Mouse (Mus musculus): ENCODE data around the gene Fndc9.

Gene Fndc9

GRCm38 (mm10) chr11:46235334-46235733 lies at the start of gene Fndc9:
Fndc9 (plus strand) TSS chr11:46235531.
- DNase-seq, result no peak

GRCm38 (mm10) chr11:46188283-46188682 lies 47.0 kb upstream of the Fndc9 start:
- DNase-seq, result no peak

GRCm38 (mm10) chr11:46194175-46194574 lies 41.2 kb upstream of the Fndc9 start:
- peak; percentile 81 for DNase-seq

- no peak for DNase-seq
These were observed 34.7 kb upstream of the Fndc9 start for GRCm38 (mm10) chr11:46200664-46201063.

- no peak for DNase-seq
These were observed 33.4 kb upstream of the Fndc9 start for GRCm38 (mm10) chr11:46201636-46202546.

GRCm38 (mm10) chr11:46202547-46202887 lies 32.8 kb upstream of the Fndc9 start:
- no peak for DNase-seq

- DNase-seq, result peak; percentile 12
These were observed 30.5 kb upstream of the Fndc9 start for GRCm38 (mm10) chr11:46204841-46205240.

- peak; percentile 34 for DNase-seq
These were observed 29.5 kb upstream of the Fndc9 start for GRCm38 (mm10) chr11:46205639-46206409.

- DNase-seq, result peak; percentile 20
These were observed 25.4 kb upstream of the Fndc9 start for GRCm38 (mm10) chr11:46209884-46210283.

- no peak for DNase-seq
These were observed 23.5 kb upstream of the Fndc9 start for GRCm38 (mm10) chr11:46211858-46212257.

GRCm38 (mm10) chr11:46213844-46214243 lies 21.5 kb upstream of the Fndc9 start:
- peak; percentile 71 for DNase-seq

- no peak for DNase-seq
These were observed 20.7 kb upstream of the Fndc9 start for GRCm38 (mm10) chr11:46214368-46215230.

GRCm38 (mm10) chr11:46215354-46215753 lies 20.0 kb upstream of the Fndc9 start:
- peak; percentile 76 for DNase-seq

GRCm38 (mm10) chr11:46216669-46217068 lies 18.7 kb upstream of the Fndc9 start:
- peak; percentile 20 for DNase-seq

- DNase-seq, result no peak
These were observed 17.6 kb upstream of the Fndc9 start for GRCm38 (mm10) chr11:46217686-46218085.

- DNase-seq, result no peak
These were observed 16.7 kb upstream of the Fndc9 start for GRCm38 (mm10) chr11:46218584-46218983.

- DNase-seq, result no peak
These were observed 16.0 kb upstream of the Fndc9 start for GRCm38 (mm10) chr11:46219380-46219779.

GRCm38 (mm10) chr11:46220211-46220610 lies 15.1 kb upstream of the Fndc9 start:
- DNase-seq, result no peak

- DNase-seq, result no peak
These were observed 11.8 kb upstream of the Fndc9 start for GRCm38 (mm10) chr11:46223575-46223974.

GRCm38 (mm10) chr11:46225345-46225744 lies 10.0 kb upstream of the Fndc9 start:
- no peak for DNase-seq

GRCm38 (mm10) chr11:46230184-46230583 lies 5.1 kb upstream of the Fndc9 start:
- DNase-seq, result no peak

GRCm38 (mm10) chr11:46232803-46233202 lies 2.5 kb upstream of the Fndc9 start:
- no peak for DNase-seq

GRCm38 (mm10) chr11:46233966-46234365 lies 1.4 kb upstream of the Fndc9 start:
- no peak for DNase-seq
